Mouse (Mus musculus) layer of hippocampus, adult 11-12 months (tissue): Measurements from ENCODE around the gene Zfp592.
"Not testable (repeated sequence)": the region's sequence is repeated elsewhere in the genome, so short reads cannot be mapped to it uniquely, and the experiment has no call there.

Source experiments
- DNase-seq: peaks from one replicate; pipeline ENCODE4 v3.0.0; 2022; ENCODE audit warnings: low spot score

The Zfp592 gene

DNA sequence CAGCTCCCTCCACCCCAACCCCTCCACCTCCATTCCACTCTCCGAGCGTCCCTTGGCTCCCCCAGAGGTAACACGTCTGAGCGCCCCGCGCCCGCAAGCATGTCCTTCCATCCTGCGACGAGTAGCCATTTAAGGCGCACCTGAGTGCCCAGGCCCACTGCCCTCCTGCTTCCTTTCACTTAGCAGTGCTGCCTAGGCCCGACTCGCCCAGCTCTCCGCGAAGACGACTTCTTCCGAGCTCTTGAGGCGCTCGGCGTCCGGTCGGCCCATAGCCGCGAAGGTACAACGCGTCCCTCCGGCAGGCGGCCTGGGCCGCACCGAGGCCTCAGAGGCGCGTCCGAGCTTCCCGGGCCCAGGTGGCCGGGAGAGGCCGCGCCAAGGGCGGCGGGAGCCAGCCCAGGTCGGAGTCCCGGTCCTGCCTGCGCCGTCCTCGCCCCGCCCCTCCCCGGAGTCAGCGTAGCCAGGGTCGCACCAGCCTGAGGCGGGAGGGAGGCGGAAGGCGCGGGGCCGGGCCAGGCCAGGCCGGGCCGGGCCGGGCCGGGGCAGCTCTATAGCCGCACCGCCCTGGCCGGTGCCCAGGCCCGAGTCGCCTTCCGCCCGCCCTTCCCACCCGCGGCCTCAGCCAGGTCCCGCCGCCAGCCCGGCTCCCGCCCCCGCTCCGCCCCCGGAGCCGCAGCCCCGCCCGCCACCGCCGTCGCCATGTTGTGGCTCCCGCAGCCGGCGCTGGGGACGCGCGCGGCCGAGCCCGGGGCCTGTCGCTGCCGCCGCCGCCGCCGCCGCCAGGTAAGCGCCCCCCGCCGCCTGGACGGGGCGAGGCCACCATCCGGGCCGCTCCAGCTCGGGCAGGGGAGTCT is at the start of gene Zfp592:
Zfp592 (plus strand) TSS at position 702 of the 854 bp plus-strand sequence.
- peak; percentile 68 for DNase-seq

DNA sequence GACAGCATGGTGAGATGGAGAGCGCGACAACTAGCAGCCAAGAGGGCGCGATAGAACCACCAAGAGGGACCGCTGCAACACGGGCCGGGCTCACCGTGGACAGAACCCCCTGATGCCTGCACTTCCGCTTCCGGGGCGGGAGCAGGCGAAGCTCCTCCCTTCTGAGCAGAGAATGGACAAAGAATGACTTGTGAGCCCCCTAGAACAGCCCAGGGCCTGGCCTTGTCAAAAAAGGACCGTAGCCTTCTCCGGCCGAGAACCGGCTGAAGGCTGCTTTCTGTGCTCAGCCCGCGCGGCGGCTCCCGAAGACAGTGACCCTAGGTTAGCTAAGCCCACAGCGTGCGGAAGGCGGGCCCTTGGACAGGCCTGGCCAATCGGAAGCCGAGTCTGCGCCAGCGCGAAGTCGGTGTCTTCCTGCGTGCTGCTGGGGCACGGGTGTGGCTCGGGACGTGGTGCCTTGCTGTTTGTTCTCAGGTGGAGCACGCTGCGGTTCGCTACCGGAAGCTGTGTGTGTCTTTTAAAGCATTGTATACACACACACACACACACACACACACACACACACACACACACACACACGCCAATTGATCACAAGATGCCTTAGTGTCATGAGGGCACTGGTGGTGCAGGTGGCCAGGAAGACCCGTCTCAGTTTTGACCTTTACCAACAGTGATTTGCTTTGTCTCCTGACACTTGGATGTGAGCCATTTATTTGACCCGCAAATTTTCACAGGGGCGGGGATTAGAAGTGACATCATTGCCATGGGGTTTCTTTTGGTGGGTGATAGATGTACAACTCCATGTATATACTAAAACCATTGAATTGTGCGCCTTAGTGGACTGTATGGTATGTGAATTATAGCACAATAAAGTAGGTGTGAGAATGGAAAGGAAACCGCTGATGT is 45.8 kb upstream of the Zfp592 start, which contains the start of gene Sec11a:
Sec11a (minus strand) TSS at position 336 of the 906 bp plus-strand sequence.
- peak; percentile 95 for DNase-seq

DNA sequence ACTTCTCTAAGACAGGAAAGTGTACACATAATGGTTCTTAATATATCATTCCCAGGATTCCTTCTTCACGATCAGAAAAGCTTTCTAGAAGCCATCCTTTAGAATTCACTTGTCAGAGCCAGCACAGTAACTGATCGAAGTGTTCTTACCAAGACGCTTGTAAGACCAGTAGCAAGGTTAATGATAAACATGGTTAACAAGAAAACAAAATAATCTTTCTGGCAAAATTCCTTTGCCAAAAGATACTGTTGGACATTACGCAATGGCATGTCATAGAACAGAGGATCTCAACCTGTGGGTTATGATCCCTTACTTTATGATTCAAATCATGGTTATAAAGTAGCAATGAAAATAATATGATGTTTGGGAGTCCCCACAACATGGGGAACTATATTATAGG is 42.0 kb upstream of the Zfp592 start:
- no peak for DNase-seq

DNA sequence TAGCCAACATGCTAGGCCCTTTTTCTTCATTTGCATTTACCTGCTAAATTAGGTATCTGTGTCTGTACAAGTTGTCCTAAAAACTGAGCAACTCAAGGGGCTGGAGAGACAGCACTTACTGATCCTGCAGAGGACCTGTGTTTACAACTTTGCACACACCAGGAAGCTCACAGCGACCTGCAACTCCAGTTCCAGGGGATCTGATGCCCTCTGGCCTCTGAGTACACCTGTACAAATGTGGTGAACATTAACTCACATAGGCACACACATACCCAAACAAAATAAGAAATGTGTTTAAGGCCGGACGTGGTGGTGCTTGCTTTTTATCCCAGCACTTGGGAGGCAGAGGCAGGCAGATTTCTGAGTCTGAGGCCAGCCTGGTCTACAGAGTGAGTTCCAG is 41.3 kb upstream of the Zfp592 start:
- no peak for DNase-seq

DNA sequence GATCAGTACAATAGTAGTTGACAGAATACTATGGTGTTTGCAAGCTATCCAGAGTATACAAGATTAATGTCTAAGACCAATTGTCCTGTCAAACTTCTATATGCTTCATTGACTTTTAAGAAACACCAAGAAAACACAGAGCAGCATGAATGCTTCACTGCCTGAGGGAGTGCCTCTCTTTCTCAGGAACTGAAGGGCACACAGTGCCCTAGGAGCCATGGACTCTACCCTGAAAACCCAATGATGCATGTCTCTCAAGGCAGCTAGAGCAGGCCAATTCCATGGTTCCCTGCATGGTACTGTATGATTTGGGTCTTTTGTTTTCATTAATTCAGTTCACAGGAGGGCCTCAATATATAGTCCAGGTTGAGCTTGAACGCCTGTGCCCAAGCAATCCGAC is 39.2 kb upstream of the Zfp592 start:
- no peak for DNase-seq

DNA sequence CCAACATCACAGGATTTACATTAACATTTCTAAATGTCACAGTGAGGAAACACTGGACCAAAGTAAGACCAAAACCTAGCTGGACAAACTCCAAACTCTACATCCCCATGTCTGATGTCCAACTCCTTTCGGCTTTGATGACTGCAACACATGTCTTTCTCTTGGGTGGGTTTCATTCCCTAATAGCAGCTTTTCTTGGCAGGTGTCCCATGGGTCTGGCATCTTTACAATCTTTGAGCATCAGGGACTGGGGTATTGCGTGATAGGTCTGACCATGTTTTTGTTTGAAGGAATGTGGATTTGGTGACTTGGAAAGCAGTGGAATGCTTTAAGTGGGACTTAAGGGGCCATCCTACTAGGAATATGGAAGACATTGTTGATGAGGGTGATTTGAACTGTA is 36.6 kb upstream of the Zfp592 start:
- no peak for DNase-seq

DNA sequence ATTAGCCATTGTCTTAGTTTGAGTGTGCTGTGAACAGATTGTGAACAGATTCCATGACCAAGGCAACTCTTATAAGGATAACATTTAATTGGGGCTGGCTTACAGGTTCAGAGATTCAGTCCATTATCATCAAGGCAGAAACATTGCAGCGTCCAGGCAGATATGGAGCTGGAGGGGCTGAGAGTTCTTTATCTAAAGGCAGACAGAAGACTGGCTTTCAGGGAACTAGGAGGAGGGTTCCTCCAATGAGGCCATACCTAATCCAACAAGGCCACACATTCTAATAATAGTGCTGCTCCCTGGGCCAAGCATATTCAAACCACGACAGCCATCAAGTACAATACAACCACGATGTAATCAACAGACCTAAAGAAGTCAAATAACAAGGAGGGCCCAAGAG is 34.5 kb upstream of the Zfp592 start:
- no peak for DNase-seq

DNA sequence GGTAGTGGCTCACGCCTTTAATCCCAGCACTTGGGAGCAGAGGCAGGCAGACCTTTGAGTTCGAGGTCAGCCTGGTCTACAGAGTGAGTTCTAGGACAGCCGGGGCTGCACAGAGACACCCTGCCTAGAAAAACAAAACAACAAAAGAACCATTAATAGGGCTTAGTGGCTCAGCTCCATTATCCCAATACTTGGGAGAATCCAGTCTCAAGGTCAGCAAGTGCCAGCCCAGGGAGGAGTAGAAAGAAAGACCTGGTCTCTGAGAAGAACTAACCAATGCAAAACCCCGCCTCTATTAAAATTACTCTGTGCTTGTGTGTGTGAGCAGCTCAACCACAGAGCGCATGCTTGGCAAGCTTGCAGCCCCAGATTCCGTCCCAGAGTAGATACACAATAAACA is 30.7 kb upstream of the Zfp592 start:
- no peak for DNase-seq

DNA sequence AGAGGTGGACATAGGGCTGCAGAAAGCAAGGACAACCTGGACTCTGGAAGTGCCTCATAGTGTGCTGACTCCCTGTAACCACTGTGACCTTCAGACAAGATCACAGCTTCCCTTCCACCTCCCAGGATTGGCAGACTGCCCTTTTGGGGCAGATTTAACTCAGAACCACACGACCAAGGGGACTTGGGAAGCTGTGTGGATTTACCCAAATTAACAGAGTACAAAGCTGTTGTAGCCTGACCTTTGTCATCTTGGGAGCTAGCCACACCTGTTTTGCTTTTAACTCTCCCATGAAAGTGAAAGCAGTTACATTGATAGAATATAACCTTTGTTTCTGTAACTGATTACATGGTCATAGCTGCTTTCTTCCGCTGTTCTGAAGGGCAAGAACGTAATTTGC is 22.6 kb upstream of the Zfp592 start:
- DNase-seq = no peak

DNA sequence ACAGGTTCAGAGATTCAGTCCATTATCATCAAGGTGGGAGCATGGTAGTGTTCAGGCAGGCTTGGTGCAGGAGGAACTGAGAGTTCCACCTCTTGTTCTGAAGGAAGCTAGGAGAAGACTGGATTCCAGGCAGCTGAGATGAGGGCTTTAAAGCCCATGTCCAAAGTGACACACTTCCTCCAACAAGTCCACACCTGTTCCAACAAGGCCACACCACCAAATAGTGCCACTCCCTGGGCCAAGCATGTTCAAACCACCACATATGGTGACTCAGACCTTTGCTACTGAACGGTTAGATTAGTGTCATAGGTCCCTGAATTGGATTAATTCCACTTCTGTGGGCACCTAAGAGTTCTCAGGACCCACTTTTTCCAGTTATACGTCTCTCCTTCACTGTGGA is 22.1 kb upstream of the Zfp592 start:
- DNase-seq = no peak

DNA sequence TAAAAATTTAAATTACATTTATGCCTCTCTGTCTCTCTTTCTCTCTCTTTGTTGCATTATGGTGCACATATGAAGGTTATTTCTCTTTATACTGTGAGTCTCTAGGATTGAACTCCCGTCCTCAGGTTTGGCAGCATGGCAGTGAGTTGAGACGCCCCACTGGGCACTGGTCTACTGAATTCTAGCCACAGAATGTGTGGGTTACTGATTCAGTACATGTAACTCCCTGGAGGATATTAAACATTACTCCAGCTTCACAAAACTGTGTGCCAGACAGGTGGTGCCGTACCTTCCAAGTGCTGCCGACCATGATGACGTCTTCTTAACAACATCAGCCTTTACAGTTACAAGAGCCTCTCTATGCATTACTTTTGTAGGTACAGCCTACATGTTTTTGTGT is 21.4 kb upstream of the Zfp592 start:
- no peak for DNase-seq

DNA sequence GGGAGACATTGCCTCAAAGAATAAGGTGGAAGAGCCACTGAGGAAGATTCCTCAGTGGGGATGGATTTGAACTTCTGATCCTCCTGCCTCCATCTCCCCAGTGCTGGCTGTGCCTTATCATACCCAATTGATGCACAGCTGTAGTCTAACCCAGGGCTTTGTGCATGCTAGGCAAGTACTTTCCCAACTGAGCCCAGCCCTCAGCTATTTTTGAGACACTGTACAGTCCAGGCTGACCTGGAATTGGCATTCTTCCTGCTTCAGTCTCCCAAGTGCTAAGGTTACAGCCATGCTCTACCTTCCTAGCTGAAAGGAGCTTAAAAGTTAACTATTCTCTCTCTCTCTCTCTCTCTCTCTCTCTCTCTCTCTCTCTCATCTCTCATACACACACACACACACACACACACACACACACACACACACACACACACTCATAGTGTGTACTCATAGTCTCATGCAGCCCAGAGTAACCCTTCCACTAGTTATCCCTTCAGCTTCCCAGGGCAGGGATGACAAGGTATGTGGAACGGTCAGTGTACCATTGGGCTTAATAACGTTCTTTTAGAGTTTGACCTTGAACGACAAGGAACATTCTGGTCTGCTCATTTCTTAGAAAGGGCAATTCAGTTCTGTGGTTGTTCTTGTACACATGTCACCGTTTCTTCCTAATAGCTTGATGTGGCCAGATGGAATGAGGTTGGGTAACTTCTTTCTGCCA is 20.4 kb upstream of the Zfp592 start:
- not testable (repeated sequence) for DNase-seq

DNA sequence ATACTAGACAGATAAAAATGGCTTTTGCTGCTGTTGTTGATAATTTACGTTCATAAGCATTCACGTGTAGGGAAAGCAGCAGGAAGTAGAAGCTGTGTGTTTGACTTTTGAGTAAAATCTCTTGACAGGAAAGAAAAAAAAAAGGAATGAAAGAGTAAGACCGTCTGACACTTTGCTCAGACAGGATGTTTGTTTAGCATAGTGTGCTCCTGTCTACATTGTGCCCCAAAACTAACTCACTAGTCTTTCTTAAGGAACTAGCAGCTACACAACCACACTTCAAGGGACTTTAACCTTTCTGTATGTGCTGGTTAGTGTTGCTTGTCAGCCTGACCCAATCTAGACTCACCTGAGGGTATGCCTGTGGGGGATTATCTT is 19.9 kb upstream of the Zfp592 start:
- DNase-seq = not testable (repeated sequence)

DNA sequence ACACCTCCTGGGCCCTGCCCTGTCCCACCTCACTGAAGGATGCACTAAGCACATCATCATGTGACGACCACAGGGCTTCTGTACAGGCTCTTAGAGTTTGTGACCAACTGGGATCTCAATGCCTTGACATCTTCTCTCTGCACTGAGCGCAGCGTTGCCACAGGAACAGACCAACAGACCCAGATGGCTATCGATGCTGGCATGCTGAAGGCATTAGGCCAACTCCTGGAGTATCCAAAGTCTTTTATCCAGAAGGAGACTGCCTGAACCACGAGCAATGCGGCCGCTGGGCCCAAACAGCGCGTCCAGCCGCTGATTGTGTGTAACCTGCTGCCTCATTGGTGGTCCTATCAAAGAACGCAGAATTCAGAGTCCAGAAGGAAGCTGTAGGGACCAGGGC is 12.9 kb upstream of the Zfp592 start:
- DNase-seq = no peak

DNA sequence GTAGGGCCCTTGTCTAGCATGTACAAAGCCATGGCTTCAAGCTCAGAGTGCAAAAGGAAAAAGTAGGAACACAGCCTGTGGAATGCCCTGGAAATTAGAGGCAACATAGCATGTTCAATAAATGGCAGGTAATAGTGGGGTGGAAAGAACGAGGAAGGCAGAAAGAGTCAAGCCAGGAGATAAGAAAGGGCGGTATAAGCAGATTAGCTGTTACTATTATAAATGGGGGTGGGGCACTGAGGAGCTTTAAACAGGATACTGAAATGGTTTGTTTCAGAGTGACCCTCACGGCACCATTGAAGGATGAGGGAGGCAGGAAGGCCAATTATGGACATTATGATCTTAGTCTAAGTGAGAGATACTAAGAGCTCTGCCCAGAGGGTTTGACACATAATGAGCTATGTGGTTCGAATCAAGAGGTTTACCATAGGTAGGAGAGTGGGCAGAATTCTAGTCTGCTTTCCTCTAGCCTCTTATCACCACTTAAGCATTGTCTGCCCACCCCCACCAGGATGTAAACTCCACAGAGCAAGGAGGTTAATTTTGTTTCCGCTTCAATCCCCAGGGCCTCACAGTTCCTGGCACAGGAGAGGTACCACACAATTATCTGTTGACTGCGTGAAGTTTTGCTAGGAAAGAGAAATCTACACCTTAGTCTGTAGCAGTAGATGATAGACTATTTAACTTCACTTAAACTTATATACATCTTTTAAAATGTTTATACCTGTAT is 6.9 kb upstream of the Zfp592 start:
- no peak for DNase-seq

DNA sequence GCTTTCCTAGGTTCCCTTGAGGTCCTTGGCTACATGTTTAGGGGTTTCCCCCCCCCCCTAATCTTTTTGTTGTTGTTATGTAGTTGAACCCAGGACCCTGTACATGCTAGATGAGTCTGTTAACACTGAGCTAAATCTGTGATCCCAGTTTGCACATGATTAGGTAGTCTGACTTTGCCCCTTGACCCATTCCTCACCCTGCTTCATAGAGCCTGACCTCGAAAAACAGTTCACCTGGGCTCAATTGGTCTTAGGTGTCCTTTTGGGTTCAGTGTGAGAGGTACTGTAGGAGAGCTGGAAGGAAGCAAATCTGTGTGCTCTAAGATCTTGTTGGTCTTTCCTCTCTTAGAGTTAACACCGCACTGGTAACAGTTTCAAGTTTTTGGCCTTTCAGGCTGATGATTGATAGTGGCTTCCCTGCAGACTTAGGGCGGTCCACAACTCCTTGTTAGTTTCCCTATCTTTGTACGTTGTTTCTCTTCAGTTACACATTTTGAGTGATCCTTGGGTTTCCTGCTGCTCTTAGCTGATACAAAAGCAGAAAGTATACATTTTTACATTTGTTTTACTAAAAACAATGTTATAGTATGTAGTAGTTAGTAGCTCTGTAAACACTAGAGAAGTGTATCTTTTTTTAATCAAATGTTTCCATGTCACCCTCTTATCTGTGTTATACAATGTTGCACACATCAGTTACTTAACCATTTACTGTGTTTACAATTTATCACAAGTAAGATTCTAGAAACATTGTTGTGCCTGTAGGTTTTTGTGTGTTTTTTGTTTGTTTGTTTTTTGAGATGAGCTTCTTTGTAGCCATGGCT is 5.5 kb upstream of the Zfp592 start:
- DNase-seq = no peak

DNA sequence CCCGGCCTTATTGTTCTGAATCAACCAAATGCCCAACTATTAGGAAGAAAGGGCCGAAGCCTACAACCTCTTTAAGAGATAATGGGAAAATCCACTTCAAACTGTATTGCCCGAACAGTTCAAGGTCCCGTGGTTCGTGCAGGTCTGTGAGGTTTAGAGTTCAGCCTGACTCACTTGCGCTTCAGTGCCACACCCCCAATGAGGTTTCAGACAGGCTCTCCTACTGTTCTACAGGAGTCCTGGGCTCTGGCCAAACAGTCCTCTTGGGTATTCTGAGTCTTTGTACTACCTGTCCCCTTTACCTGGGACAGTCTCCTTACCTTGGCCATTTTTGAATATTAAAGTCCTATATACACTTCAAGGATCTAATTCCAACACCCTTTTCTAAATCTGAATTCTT is 3.2 kb upstream of the Zfp592 start:
- no peak for DNase-seq

DNA sequence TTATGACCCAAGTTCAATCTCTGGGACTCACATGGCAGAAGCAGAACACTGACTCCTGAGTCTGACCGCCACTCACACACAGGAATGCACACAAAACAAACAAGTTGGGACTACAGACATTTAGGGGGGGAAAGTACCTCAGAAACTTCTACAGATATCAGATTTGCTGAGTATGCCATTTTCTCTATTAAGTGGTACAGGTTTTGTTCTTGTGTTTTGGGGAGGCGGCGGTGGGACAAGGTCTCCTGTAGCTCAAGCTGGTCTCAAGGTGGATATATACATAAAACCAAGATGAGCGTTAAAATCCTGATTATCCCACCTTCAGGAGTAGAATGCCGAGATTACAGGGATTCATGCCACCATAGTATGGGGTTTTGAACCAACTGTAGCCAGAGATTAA is 1.9 kb upstream of the Zfp592 start:
- no peak for DNase-seq

DNA sequence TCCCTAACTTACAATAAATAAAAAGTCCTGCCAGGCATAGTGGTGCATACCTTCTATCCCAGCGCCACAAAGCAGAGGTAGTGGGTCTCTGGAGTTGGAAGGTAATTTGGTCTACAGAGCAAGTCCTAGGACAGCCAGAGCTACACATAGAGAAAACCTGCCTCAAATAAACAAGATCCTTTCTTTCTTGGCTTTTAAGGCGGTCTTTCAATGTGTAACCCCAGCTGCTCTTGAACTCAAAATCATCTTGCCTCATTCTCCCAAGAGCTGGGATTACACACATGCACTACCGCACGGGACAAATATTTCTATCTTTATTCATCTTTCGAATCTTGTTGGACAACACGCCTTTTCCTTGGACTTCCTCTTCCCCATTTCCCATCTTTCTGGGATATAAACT is 1.4 kb upstream of the Zfp592 start:
- DNase-seq = no peak

DNA sequence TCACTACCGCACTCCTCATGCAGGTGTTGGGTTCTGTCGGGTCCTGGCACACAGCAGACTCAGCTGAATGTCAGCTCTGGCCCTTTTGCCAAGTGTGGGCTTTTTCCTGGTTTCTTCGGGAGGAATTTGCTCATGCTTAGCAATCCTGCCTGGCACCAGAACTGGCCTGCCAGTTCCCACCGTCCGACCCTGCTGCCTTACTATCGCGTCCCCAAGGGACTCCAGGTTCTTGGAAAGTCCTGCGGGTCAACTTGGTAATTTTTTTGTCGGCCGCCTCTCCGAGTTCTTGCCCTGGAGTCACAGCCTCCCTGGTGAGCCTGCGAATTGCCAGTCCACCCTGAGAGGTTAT is 876 bp upstream of the Zfp592 start:
- no peak for DNase-seq
